Mouse (Mus musculus): ENCODE results near the gene Arid3c. TPM values are rescaled to one million over a fixed set of nuclear protein-coding genes. Genes with fewer than 3 reads are reported as not detected.

Gene Arid3c
- polyA plus RNA-seq, 1 experiment from 2014 or later: not detected

- H3K9me3 ChIP-seq (ENCODE audit: low read depth, low read length): no peaks in the 10 kb centered on the region
- DNase-seq (no peak), ATAC-seq (ENCODE audit: insufficient read depth) (no peak)
- H3K36me3 ChIP-seq (ENCODE audit: insufficient read depth): no peaks in the 10 kb centered on the region
- no peak overlapping the region for H3K4me2 ChIP-seq
- WGBS: 19% methylated on average over 20 of the region's 20 CpGs
- no peaks in the 10 kb centered on the region for H3K4me1 ChIP-seq (ENCODE audit: insufficient read depth)
- no peak overlapping the region for H3K4me3 ChIP-seq (ENCODE audit: low read depth, low read length)
- TF ChIP-seq CTCF (IDR thresholded peaks at IDR 0.05; ENCODE audit: low read depth): no peak
- no peak overlapping the region for H3K9ac ChIP-seq
- H3K27me3 ChIP-seq (ENCODE audit: insufficient read depth, low read length): peaks cover 78% of the 10 kb centered on the region
- H3K27ac ChIP-seq (ENCODE audit: low read depth): no peak overlapping the region
Measured at GRCm38 (mm10) chr4:41726826-41727621, 3.9 kb downstream of the Arid3c start.

GRCm38 (mm10) chr4:41722918-41723351, 8.0 kb downstream of the Arid3c start, which contains the start of gene Dctn3:
Gene Dctn3, minus strand, starts transcription at chr4:41723170.
- under 1% methylated on average over 27 of the region's 27 CpGs for WGBS

DNA sequence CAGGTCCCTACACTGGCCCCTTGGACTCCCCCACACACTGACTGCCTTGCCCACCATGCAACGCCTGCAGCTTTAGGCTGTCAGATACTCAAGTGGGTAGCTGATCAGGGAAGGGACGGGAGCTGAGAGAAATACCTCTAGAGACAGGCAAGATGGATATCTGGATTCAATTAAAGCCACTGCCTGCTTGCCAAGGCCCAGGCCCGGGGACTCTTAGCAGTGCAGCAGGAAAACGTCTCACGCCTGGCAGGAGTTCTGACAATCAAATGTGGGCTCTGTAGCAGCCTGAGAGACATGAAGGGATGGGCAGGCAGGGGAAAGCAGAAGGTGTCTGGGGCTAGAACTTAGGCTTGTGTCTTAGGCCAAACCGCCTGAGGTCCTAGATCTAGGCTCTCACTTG, 14.1 kb downstream of the Arid3c start:
- Histone ChIP-seq H3K36me3 (ENCODE audit: insufficient read depth) (peaks cover 47% of the 10 kb centered on the region), H3K4me3 (ENCODE audit: low read depth, low read length) (no peak overlapping the region)
- ATAC-seq (ENCODE audit: insufficient read depth): no peak

More at GRCm38 (mm10) chr4:41722918-41723351, 8.0 kb downstream of the Arid3c start, which contains the start of gene Dctn3:
- H3K27ac ChIP-seq (ENCODE audit: low read depth): no peak within 1 kb of the TSS
- no peak for TF ChIP-seq CTCF (IDR thresholded peaks at IDR 0.05; ENCODE audit: low read depth)
- H3K9ac ChIP-seq: peak within 1 kb of the TSS; percentile 81
- ATAC-seq (ENCODE audit: insufficient read depth): peak; percentile 98
- H3K27me3 ChIP-seq (ENCODE audit: insufficient read depth, low read length): peaks cover 41% of the 10 kb centered on the region
- H3K4me3 ChIP-seq (ENCODE audit: low read depth, low read length): peak within 1 kb of the TSS; percentile 88
- no peaks in the 10 kb centered on the region for H3K9me3 ChIP-seq (ENCODE audit: low read depth, low read length)
- peaks cover 19% of the 10 kb centered on the region for H3K36me3 ChIP-seq (ENCODE audit: insufficient read depth)
- DNase-seq: peak; percentile 98
- peak within 1 kb of the TSS; percentile 89 for H3K4me2 ChIP-seq
- no peaks in the 10 kb centered on the region for H3K4me1 ChIP-seq (ENCODE audit: insufficient read depth)

DNA sequence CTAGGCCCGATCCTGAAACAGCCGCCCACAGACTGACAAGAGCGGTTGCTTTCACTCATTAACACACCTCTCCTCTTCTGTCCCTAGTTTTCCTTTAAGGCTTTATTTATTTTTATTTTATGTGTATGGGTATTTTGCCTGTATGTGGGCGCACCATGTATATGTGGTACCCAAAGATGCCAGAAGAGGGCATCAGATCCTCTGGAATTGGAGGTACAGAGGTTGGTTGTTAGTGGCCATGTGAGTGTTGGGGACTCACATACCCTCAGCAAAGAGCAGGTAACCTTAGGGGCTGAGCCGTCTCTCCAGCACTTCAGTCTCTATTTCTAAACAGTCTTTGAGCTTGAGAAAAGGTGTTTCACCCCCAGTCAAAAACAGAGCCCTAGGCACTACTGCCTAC, 15.3 kb downstream of the Arid3c start:
- Histone ChIP-seq H3K27me3 (ENCODE audit: insufficient read depth, low read length) (no peaks in the 10 kb centered on the region), H3K4me2 (no peak overlapping the region), H3K36me3 (ENCODE audit: insufficient read depth) (peaks cover 55% of the 10 kb centered on the region), H3K27ac (ENCODE audit: low read depth) (no peak overlapping the region), H3K9me3 (ENCODE audit: low read depth, low read length) (no peaks in the 10 kb centered on the region), H3K4me3 (ENCODE audit: low read depth, low read length) (no peak overlapping the region), H3K4me1 (ENCODE audit: insufficient read depth) (peaks cover 10% of the 10 kb centered on the region), H3K9ac (no peak overlapping the region)
- TF ChIP-seq CTCF (IDR thresholded peaks at IDR 0.05; ENCODE audit: low read depth): peak; percentile 61
- WGBS: 84% methylated on average over 5 of the region's 5 CpGs
- ATAC-seq (ENCODE audit: insufficient read depth) (no peak), DNase-seq (peak; percentile 62)

More for the DNA sequence above, 14.1 kb downstream of the Arid3c start:
- Histone ChIP-seq H3K27ac (ENCODE audit: low read depth) (no peak overlapping the region), H3K4me2 (no peak overlapping the region), H3K9me3 (ENCODE audit: low read depth, low read length) (no peaks in the 10 kb centered on the region), H3K27me3 (ENCODE audit: insufficient read depth, low read length) (no peaks in the 10 kb centered on the region), H3K4me1 (ENCODE audit: insufficient read depth) (peaks cover 8% of the 10 kb centered on the region), H3K9ac (no peak overlapping the region)
- TF ChIP-seq CTCF (IDR thresholded peaks at IDR 0.05; ENCODE audit: low read depth): no peak
- WGBS: 60% methylated on average over 6 of the region's 6 CpGs
- no peak for DNase-seq

DNA sequence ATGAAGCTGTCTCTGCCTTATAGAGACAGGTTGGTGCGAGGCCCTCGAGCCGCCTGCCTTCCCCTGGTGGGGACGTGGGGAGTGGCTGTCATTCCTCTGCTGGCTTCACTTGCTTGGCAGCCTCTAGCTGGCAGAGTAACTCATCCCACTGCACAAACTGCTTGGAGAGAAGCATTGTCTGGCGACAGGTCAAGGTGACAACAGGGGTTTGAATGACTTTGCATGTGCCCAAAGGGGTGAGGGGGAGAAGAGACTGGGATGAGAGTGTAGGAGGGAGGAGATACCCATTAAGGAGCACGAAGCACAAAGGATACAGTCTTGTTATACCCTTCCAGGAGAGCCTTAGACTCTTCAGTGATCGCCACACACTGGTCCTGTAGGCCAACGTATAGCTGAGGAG, 15.9 kb downstream of the Arid3c start:
- H3K4me3 ChIP-seq (ENCODE audit: low read depth, low read length): no peak overlapping the region
- H3K36me3 ChIP-seq (ENCODE audit: insufficient read depth): peaks cover 55% of the 10 kb centered on the region
- no peak for DNase-seq
- WGBS: 78% methylated on average over 8 of the region's 8 CpGs
- H3K27me3 ChIP-seq (ENCODE audit: insufficient read depth, low read length): no peaks in the 10 kb centered on the region
- ATAC-seq (ENCODE audit: insufficient read depth): no peak
- H3K27ac ChIP-seq (ENCODE audit: low read depth): no peak overlapping the region
- no peaks in the 10 kb centered on the region for H3K9me3 ChIP-seq (ENCODE audit: low read depth, low read length)
- H3K4me2 ChIP-seq: no peak overlapping the region
- no peak overlapping the region for H3K9ac ChIP-seq
- peaks cover 10% of the 10 kb centered on the region for H3K4me1 ChIP-seq (ENCODE audit: insufficient read depth)
- 0 out of 2 replicates have a peak, but pooled peaks have one; percentile 5 for TF ChIP-seq CTCF (IDR thresholded peaks at IDR 0.05; ENCODE audit: low read depth)

GRCm38 (mm10) chr4:41714276-41714675, 16.7 kb downstream of the Arid3c start:
- Histone ChIP-seq H3K27me3 (ENCODE audit: insufficient read depth, low read length) (no peaks in the 10 kb centered on the region), H3K27ac (ENCODE audit: low read depth) (no peak overlapping the region), H3K9ac (no peak overlapping the region), H3K9me3 (ENCODE audit: low read depth, low read length) (no peaks in the 10 kb centered on the region), H3K36me3 (ENCODE audit: insufficient read depth) (peaks cover 47% of the 10 kb centered on the region), H3K4me3 (ENCODE audit: low read depth, low read length) (peak overlapping the region; percentile 88; the same call in 1 of the 2 replicates), H3K4me1 (ENCODE audit: insufficient read depth) (peaks cover 10% of the 10 kb centered on the region), H3K4me2 (peak overlapping the region; percentile 94)
- TF ChIP-seq CTCF (IDR thresholded peaks at IDR 0.05; ENCODE audit: low read depth): peak; percentile 82
- ATAC-seq (ENCODE audit: insufficient read depth) (no peak), DNase-seq (peak; percentile 91)
- 24% methylated on average over 8 of the region's 8 CpGs for WGBS

Data from lung, embryonic 14.5 days (tissue).